Mouse (Mus musculus) lung, postnatal 10 days (tissue): Measurements from ENCODE around the gene Scaf1.
A peak's percentile ranks its signal among the peaks of the same experiment; 100 is the strongest.

Experiments used
- DNase-seq: peaks from one replicate; pipeline ENCODE4 v3.0.0; 2021

Gene Scaf1

DNA sequence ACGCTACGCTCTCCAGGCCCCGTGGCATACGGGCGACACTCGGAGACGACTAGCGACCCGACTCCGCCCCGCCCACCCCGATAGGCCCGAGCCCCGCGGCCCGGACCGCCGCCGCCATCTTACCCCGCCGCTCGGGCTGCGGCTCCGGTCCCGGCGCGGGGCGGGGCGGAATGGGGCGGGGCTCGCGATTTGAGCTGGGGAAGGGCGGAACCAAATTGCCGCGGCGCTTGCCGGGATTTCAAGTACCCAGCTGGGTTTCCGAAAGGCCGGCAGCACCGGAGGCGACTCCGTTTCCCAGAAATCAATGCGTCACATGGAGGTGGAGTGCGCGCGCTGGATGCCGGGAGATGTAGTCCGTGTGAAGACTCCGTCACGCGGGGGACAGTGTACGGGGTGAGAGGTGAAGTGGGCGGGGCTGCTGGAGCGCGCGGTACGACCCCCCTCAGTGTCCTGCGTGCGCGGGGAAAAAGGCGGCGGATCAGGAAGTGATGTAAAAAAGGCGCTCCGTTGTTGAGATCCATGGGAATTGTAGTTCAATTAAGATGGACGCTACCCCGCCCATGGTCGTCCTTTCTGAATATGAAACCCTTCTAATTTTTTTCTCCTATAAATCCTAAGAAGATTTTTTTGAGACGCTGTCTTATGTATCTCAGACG lies at the start of gene Scaf1:
TSS of gene Scaf1 (minus strand) at position 407 of the 656 bp plus-strand sequence.
- peak; percentile 100 for DNase-seq

GRCm38 (mm10) chr7:45062239-45062835 lies 46.2 kb upstream of the Scaf1 start, which contains the start of the genes Nosip and Prrg2:
Gene Nosip, plus strand, starts transcription at chr7:45062429.
Gene Prrg2, minus strand, starts transcription at chr7:45062677.
- peak; percentile 98 for DNase-seq

DNA sequence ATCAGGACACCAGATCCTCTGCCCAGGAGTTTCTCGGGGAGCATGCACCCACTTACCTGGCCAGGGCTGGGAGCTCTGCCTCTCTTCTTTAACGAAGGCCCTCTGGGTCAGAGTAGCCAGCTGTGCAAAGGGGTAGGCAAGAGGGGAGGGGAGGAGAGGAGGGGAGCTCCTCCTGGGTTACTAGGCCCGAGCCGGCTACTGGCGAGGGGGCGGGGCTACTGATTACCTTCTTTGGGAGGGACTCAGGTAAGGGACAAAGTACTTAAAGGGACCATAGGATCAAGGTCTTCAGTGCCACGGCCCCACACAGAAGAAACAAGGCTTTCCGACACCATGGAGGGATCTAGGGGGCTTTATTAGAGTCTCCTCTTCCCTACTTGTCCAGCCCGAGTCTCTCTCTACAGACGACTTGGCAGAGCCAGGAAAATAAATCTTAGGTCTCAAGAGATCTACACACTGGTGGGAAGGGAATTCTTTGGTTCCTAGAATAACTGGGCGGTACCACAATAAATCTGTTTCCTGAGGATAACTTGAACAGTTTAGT lies 45.4 kb upstream of the Scaf1 start:
- DNase-seq, result peak; percentile 75

- DNase-seq, result no peak
Observed at GRCm38 (mm10) chr7:45060632-45061122, 44.5 kb upstream of the Scaf1 start.

DNA sequence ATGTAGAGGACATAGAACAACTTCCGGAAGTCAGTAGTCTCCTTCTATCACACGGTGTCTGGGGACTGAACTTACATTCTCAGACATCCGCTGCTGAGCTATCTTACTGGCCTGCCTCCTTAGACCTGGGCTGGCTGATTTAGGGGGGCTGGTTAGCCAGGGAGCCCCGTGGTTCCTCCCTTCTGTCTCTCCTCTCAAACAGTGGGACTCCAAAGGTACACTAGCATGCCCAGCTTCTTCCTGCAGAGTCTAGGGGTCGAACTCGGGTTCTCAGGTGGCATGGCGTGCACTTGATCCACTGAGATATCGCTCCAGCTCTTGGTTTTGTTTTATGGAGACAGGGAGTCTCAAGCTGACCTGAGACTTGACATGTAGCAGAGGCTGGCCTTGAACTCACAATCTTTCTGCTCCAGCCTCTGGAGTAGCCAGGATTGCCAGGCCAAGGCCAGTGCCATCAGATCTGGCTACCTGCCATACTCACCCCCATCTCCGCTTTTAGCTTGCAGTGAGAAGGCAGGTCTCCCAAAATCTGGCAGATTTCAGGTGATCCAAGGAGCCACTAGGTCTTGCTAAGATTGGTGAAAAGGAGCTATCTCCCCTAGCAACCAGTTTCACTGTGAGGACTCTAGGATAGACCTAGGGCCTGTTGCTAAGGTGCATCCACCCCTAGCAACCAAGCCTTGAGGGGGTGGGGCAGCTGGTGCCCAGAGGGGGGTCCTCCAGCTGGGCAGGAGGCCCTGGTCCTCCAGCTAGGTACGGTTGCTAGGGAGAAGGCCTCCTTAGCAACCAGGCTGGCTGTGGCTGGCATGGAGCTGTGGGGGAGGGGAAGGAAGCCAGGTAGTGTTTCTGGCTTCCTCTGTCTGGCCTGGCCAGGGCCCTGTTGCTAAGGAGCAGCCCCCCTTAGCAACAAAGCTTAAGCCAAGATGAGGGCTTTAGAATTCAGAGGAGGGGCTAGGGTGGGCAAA lies 42.7 kb upstream of the Scaf1 start:
- DNase-seq, result no peak

- no peak for DNase-seq
Observed at GRCm38 (mm10) chr7:45056972-45057348, 40.8 kb upstream of the Scaf1 start.

DNA sequence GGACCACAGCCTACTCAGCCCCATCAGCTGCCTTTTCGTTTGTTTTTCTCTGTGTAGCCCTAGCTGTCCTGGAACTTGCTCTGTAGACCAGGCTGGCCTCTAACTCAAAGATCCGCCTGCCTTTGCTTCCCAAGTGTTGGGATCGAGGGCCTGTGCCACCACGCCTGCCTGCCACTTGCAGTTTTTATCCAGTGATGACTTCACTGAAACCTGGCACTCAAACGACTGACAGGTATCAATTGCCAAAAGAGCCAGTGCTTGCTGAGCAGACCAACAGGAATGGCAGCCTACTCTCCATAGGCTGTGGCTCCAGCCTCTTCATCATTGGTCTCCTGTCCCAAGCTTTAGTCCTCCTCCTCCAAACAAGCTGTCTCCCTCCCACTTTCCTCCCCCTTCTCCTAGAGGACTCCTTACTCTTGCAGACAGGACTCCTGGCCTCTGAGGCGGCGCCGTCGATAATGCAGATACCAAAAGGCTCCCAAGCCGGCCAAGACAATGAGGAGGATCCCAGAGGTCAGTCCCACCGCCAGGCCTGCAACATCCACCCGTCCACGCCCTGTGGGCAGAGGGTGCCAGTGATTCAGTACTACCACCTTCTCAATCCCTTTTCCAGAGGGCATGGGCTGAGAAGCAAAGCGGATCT lies 40.3 kb upstream of the Scaf1 start:
- DNase-seq, result no peak

DNA sequence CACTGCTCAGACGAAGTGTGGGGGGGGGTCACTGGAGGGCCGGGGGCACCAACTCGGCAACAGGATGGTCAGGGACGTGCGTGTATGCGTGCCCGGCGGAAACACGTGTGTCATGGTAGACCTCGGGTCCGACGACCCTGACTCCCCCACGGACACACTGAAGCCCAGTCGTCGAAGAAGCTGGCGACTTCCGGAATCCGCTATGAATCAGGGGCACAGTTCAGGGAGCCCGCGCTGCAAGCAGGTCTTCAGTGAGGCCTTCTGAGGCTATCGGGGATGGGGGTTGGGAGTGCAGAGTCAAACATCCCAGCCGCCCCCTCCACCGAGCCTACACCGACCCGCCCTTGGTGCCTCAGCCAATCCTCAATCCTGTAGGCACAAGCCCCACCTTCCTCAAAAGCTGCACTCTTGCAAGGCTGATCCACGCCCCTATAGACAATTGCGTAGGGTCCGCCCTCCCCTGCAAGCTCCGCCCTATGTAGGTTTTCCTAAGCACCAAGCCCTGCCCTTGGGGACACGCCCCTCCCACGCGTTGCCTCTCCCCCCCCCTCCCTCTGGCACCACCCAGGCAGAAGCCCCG lies 37.9 kb upstream of the Scaf1 start:
- peak; percentile 99 for DNase-seq

DNA sequence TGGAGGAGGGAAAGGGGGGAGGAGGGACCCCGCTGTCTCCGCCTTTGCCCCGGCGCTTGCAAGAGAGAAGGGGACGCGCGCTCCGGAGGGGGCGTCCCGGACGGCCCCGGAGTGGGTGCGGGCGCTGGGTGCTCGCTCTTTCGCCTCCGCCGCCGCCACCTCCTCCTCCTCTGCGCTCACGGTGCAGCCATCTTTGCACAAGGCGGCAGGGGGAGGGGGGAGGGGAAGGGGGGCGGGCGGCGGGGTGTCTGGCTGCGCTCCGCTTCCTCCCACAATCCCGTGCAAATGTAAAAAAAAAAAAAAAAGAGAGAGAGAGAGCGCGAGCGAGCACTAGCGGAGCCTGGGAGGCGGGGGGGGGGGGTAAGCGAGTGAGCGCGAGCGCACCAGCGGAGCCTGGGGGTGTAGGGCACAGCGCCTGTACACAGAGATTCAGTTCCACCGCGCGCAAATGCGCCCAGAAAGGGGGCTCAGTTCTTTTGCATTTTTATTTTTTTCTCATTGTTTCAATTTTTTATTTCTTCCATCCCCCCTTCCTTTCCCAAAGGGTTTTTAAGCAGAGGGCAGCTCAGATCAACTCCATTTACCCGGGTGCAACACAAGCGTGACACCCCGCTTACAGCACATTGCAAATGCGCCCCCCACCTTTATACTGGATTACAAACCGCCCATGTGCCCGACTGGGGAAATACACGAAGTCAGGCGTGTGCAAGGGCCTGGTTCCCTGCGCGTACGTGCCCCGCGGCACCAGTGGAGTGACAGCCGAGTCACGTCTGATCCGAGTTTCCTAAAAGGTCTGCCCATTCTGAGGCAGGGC lies 37.2 kb upstream of the Scaf1 start:
- DNase-seq, result peak; percentile 81

- DNase-seq, result no peak
Observed at GRCm38 (mm10) chr7:45052862-45053116, 36.6 kb upstream of the Scaf1 start, which contains the start of gene Prr12. Gene Prr12, minus strand, starts transcription at chr7:45052881.

DNA sequence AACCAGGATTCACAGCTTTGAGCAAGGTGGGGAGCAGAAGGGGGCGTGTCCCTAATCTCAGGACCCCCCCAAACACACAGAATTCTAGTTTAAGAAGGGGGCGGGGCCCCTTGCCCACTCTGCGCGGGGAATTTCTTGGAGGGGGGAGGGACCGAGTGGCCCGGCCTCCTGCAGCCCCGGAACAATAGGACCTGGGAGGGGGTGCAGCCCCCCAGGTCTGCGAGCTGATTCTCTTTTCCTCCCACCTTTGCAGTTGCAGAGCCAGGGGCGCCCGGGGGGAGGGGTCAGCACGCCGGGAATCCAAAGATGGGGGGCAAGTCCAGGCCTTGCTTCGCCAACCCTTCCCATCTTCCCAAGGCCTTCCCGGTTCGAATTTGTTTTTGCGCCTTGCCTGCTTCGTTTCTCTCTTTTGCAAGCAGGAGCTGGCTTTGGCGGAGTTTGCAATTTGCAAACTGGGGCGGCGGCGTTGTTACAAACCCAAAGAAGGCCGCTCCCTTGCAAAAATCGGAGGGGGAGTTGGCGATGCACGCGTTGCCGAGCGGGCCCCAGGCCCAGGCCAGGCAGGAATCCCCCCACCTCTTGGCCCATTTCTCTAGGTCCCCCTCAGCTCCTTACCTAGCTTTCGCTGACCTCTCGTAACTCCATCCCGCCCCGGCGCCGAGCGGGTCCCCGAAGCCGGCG lies 36.2 kb upstream of the Scaf1 start:
- DNase-seq, result peak; percentile 50

DNA sequence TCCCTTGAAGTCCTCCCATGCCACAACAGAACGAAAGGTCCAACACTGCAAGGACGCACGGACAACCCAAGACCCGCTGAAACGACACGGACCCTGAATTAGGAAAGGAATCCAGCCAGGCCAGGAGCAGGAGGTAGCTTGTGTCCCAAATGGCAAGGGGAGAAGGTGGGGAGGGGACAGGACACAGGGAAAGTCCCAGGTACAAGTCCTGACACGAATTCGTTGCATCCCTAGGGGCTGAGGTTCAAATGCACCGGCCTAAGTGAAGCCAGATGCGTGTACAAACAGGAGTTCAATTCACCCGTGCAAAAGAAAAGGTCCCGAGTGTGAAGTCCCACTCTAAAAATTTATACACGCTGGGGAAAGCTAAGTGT lies 35.4 kb upstream of the Scaf1 start:
- DNase-seq, result no peak

DNA sequence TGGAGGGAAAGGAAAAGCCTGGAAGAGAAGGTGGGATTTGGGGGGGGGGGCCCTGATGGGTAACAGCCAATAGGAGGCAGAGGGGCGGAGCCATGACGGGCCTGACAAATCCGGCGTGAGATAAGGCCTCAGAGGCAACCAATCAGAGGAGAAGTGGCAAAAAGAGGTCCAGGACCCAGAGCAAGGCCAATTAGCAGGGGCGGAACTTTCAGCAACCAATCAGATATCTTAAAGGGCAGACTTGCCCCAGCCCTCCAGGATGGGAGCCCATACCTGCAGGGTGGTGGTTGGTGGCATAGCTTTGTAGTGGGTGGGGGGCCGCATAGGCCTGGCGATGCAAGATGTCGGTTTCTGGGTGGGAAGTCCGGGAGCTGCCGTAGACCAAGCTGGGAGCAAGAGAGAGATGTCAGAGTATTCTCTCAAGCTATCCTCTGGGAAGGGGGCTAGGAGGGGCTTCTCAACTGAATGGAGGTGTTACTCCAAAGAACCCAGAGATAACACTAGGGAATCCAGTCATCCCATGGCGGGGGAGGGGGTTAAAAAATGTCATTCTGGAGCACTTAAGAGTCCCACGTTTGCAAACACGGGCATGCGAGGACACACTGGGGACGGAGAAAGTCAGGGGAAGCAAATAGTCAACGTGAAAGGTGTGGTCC lies 34.9 kb upstream of the Scaf1 start:
- DNase-seq, result peak; percentile 88

DNA sequence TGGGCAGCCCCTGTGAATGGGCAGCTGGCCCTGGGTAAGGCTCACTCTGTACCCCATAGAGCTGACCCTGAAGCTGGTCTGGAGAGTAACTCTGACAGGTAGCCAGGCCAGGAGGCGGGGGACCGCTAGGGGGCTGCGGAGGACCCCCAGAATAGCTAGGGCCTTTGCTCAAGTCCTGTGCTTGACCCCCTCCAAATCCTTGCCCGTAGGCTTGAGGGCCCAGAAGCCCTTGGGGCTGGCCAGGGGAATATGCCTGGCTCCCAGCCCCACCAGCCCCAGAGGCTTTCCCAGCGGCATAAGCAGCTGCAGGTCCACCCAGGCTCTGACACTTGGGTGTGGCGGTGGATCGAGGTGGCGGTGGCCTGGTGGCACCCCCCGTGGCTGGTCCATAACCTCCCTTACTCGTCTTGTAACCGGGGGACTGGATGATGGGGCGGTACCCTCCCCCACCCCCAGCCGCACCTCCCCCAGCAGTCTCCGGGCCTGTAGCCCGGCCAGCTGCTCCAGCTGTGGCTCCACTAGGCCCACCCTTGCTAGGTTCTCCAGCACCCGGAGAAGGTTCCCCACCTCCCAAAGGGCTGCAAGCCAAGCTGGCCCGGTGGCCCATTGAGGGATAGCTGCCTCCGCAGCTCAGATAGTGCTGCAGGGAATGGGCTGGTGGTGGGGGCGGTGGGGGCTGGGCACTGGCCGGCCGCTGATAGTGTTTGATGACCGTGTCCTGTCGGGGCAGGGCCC lies 32.9 kb upstream of the Scaf1 start:
- no peak for DNase-seq

- peak; percentile 7 for DNase-seq
Observed at GRCm38 (mm10) chr7:45048001-45048890, 32.1 kb upstream of the Scaf1 start.

DNA sequence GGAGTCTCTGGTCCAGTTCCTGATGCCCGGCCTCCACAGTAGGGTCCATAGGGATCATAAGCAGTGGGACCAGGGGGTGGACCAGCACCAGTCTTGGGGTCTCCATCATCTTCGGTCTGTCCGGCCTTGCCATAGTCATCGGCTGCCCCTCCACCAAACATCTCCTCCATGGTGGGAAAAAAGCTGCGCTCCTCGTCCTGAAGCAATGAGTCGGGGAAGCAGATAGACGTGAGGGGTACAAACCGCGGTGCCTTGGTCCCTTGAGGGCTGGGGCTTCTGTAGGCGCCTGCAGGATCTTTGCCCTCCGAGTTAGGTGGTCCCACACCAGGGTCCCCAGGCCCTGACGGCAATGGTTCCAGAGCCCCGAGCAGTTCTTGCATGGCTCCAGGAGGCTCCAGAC lies 31.3 kb upstream of the Scaf1 start:
- DNase-seq, result no peak

- DNase-seq, result no peak
Observed at GRCm38 (mm10) chr7:45046853-45047350, 30.7 kb upstream of the Scaf1 start.

DNA sequence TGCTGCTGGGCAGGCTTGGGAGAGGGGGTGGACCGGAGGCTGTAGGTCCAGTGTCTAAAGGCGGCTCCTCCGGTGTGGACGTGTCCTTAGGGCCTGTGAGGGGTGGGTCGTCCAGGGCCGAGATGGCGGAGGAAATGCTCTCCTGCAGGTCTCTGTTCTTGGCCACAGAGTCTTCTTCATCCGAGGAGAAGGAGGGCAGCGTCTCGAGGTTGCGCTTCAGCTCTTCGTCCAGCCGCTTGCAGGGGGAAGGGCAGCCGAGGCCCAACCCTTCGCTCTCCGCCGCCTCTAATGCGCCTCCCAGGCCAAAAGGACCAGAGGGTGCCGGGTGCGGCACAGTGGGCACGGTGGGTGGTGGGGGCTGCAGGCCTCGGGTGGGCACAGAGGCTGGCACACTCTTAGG lies 29.6 kb upstream of the Scaf1 start:
- no peak for DNase-seq
